Mouse (Mus musculus) common myeloid progenitor, adult 5-6 weeks (primary cell): ENCODE measurements around the gene Cox4i1. TPM values are rescaled to one million over a fixed set of nuclear protein-coding genes. Genes with fewer than 3 reads are reported as not detected.

Source experiments
- ATAC-seq: replicated peaks from 2 replicates; pipeline ENCODE4 v1.8.0; 2016; ENCODE audit warnings: low read depth, mild to moderate bottlenecking, moderate TSS enrichment, inconsistent platforms; ENCODE audit not compliant: poor library complexity, severe bottlenecking
- total RNA-seq: library from RNA; stranded (forward); fragments of 200-1000, 187-1606 nt; gene quantifications from 2 replicates; pipeline ENCODE4 v1.2.3, GENCODE M21; 2017

Gene Cox4i1
- total RNA-seq, 1 experiment from 2014 or later: 392 TPM

DNA sequence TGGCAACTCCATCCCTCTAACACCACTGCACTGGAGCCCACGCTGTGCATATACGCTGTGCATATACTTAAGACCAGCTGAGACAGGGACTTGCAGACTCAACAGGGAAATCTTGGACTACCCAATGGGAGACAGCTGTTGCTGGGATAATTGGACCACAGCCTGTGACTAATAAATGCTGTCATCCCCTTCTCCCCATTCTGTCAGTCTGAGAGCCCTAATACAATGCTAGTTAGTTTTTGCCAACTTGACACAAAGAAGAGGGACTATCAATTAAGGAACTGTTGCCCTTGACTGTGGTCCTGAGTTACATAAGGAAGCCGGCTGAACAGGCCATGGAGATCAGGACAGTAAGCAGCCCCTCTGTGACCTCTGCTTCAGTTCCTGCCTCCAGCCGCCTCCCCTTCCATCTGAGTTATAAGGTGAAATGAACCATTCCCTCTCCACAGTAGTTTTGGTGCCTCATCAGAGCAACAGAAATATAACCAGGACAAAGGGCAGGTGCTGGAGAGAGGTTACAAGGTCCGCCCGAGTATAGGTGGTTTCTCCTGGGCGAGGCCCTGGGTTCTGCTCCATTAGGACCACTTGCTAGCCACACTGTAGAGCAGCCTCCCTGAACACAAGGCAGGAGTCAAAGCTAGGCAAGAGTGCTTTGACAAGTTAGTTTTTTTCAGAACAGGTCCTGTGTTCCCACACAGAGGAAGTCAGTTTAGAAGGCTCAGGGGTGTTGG lies 11.5 kb upstream of the Cox4i1 start:
- no peak for ATAC-seq

DNA sequence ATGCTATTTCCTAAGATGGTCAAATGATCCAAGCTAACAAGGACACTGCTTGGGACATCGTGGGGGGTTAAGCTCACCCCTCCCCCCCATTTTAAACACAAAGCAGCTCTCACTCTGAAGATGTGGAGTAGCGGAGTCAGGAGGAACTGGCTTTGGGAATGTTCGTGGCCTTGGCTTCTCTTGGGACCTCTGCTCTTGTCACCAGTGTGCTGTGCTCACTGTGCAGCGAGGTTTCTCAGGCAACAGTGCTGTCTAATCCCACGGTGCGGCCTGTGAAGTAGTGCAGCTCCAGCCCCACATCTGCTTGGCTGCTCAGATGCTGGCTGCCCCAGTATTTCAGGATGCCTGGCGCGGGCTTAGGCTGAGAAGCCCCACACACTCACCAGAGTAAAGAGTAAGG lies 10.6 kb upstream of the Cox4i1 start:
- ATAC-seq: no peak

DNA sequence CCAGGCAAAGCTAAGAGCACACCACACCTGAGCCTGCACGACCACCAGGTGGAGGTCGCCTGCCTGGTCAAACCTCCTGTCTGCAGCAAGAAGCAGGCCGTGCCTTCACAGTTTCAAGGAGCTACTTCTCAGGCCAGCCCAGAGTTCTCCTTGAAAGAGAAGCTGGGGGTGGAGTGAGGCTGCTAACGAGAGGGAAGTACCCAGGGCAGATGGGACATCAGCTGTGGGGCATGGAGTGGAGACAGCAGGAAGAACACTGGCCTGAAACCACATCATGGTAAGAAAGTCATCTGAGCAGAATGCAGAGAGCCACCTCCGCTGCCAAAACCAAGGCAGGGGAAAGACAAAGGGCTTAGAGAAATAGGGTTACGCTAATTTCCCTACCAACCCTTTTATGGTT lies 3.5 kb upstream of the Cox4i1 start:
- peak; percentile 40 for ATAC-seq

DNA sequence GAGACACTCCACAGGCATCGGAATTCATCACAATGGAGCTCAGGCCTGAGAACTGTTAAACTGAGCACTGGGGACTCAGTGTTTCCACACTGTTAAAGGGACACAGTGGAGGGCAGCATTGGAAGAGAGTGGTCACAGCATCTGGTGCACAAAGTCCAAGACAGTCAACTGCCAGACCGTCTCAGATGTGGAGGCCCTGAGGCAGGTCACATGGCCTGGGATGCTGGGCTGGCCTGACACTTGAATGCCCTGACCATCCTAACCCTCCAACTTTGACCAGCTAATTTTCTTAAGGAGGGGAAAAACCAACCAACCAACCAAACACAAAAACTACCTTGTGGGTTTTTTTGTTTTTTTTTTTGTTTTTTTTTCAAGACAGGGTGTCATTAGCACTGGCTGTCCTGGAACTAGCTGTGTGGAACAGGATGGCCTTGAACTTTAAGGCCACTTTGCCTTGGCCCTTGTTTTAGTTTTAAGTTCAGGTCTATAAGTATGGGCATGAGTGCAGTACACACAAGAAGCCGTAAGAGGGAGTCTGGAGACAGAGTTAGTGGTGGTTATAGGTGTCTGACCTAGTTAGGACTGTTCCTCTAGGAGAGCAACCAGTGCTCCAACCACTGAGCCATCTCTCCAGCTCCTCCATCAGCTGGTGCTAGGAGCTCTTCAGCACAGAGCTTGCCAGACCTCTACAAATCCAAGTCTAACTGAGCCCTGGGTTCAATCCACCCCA lies 2.1 kb upstream of the Cox4i1 start:
- no peak for ATAC-seq

DNA sequence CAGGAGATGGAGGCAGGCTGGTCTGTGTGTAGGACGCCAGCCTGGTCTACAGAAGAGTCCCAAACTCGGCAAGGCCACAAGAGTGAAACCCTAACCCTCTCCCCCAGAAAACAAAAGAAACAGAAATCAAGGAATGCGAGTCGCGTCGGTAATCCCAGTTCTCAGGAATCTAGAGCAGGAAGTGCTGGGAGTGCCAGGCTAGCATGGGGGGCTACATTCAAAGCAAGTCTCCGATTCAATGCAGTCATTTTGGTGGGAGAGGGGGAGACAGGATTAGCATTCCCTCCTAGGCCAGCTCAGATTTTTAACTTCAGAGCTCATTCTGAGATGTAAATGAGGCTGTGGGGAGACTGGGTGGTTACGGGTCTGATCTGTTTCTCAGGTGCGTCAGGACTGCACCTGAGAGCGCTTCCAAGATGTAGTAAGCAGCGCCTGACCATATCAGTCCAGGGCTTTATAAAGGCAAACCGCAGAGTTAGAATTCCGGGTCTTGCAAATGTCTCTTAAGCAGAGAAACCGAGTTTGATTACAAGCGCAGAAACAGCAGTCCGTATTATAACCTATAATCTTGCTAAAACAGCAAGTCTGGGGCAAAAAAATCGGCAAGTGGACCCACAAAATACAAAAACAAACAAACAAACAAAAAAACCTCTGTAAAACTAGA lies 1.1 kb upstream of the Cox4i1 start:
- ATAC-seq: no peak

DNA sequence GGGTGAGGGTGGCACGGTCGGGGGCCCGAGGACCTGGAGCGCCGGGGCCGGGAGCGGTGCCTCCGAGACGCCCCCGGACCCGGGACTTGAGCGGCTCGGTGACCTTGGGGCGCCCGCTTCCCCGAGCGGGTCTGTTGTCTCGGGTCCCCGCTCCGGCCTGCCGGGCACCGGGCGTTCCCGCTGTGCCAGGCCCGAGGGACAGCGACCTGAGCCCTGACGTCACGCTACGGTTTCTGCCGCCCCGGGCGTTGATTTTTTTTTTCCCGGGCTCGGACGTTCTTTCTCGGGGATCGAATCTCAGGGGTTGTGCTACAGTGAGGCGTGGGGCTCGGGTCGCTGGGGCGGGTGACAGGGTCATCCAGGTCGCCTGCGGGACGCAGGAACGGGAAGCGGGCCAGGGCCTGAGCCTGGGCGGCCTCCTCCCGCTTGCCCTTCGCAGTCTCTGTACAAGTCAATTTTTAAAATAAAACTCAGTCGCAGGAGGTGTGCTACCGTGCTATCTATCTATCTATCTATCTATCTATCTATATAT lies 418 bp downstream of the Cox4i1 start, which contains the start of gene Emc8:
Emc8 (minus strand) TSS at position 200 of the 532 bp plus-strand sequence.
- no peak for ATAC-seq

DNA sequence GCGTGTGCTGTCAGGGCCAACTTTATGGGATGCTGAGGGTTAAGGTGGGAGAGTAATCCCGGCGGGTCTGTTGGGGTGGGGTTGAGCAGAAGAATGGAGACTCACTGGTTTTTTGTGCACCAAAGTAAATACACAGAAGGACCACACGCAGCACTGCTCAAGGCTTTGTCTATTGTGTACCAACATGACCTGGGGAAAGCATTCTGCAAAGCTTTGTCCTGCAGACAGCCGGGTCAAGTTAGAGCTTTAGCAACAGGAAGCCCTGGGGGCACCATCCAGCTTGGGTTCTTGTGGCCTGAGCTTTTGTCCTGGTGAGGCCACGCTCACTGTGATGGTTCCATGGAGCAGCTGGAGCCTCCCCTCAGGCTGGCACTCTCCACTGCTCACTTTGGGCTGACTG lies 3.8 kb downstream of the Cox4i1 start:
- ATAC-seq: no peak

DNA sequence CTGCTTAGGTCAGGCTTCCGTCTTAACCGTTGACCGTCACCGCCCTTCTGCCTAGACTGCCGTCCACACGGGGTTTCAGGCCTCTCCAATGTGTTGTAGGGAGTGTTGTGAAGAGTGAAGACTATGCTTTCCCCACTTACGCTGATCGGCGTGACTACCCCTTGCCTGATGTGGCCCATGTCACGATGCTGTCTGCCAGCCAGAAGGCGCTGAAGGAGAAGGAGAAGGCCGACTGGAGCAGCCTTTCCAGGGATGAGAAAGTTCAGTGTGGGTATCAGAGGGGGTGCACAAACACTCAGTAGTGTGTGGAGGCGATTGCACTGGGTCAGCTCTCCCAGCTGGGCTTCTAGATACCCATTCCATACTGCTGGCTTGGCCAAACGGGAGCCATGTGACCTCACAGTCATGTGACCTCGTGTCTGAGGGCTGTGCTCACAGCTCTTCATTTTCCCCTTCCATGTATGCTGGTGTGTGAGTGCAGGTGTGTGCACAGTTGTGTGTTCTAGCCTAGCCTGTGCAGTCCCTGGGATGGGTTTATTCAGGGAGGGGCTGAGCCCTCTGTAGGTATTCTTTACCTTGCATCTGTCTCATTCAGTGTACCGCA lies 4.7 kb downstream of the Cox4i1 start:
- ATAC-seq: no peak

DNA sequence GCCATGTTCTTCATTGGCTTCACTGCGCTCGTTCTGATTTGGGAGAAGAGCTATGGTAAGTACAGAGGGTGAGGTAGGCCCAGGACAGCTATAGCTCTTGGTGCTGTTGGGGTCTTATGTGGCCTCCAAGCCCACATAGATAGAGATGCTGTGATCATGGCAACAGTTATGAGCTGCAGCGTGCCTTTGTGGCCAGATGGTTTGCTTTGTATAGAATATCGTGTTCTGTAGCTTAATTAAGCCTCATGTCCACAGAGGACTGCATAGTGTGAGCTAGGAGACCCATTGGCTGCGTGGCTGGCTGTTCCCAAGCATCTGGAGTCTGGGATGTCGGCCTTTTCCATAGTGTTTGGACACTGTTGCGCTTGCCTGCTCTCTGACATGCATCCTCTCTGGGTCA lies 5.3 kb downstream of the Cox4i1 start:
- ATAC-seq: no peak

DNA sequence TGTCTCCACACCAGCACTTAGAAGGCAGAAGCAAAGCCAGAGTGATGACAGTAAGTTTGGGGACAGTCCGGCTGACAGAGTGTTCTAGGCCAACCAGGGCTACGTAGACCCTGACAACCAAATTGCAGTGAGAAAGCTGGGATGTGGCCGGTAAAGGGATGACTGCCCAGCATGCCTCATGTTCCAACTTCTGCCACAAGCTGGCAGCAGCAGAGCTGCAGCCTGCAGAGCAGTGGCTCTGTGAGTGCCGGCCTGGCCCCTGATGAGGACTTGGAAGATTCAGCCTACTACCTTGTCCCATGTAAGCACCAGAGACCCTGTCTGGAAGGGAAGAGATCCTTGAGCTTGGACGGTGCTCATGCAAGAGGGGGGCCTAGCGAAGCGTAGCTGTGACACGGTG lies 7.7 kb downstream of the Cox4i1 start:
- no peak for ATAC-seq

DNA sequence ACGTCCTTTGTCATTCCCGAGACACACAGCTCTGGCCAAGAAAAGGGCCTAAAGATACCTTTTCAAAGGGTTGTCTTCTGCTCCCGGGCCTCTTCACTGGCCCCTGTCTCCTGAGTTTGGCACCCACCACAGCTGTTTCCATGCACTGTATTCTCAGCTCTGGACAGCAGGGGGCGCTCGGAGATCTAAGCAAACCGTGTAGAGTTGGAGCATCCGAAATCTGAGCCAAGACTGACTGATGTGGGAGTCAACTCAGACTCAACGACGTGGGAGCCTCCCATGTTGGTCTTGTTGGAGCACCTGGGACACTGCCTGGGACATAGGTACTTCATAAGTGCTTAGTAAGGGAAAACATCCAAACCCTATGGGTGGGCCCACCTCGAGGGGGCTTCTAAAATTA lies 10.4 kb downstream of the Cox4i1 start:
- peak; percentile 72 for ATAC-seq

DNA sequence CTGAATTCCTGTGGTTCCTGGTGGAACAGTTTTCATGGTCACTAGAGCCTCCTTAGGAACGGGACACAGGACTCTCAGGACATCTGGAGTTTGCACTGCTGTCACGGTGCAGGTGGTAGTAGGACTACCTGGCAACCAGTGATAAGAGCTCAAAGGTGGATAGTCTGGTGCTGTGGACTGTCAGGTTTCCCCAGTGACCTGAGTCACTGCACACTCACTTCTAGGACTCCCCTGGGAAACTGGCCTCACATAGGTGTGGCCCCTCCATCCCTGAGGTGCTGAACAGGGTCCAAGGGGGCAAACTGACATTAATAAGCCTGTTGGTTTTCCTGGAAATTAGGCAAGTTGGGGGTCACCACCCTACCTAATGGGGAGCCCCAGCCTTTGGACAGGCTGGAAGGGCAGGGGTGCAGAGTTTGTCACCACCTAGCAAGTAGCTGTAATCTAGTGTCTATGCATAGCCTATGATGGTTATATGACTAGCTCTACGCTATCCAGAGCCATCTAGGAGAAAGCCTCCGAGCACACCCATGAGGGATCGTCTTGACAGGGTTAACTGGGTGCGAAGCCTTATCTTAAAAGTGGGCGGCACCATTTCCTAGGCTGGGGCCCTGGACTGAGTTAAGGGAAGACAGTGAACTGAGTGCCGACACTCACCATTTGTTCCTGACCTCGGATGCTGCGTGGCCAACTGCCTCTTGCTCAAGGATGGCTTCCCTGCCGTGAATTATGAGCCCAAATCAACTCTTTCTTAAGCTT lies 11.8 kb downstream of the Cox4i1 start:
- ATAC-seq: no peak

DNA sequence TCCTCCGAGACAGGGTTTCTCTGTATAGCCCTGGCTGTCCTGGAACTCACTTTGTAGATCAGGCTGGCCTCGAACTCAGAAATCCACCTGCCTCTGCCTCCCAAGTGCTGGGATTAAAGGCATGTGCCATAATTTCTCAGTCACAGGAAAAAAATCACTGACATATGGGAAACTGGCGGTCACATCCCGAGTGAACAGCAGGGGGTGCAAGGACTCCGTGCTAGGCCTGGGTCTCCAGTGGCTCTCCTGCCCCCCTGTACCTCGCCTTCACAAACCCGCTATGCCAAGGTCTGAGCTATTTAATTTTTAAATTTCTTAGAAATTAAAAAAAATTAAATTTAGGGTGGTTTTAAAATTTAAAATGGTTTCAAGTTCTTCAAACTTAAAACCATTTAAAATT lies 12.4 kb downstream of the Cox4i1 start:
- peak; percentile 68 for ATAC-seq

DNA sequence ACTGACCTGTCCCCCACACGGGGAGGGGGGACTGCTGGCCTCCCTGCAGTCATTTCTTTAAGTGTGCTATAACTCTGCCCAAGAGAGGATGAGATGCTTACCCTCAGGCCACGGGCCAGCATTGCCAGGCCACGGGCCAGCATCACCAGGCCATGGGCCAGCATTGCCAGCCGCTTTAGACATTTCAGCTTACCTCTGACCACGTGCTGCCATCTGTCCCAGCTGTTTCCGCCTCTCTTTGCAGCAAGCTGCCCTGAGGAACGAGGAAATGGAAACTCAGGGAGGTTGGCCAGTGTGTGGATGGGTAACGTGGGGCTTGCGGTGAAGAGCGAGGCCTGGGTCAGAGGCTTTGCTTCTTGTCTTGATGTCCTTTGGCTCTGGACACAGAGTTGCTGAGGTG lies 13.1 kb downstream of the Cox4i1 start:
- no peak for ATAC-seq

DNA sequence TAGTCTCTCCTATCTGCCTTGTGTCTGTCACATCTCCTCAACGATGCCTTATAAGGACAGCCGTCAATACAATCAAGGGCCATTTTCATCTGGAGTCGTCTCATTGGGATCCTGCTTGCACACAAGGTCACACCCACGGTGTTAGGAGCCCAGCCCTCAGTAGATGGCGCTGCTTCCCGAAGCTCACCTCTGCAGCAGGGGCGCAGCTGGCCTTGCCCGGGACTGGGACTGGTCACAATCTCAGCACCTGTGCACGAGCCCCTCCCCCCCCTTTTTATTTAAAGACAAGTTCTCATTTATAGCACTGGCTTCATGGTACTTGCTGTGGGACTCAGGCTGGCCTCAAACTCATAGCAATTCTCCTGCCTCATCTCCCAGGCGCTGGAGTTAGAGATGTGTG lies 15.6 kb downstream of the Cox4i1 start:
- peak; percentile 43 for ATAC-seq

DNA sequence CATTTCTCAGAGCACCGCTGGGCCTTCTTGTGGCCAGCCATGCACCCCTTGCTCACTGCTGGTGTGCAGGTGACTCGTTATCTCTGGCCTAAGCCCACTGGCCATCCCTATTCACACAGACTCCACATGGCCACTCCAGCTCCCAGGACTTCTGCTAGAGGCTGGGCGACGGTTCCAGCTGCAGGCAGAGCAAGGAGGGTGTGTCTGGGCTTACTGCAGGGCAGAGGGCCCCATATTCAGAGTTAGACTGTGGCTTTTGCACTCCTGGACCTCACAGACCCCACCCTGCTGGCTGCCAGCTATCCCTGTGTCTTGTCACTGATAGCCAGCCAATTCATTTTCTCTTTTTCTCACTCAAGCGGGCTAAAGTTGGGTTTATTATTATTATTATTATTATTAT lies 16.1 kb downstream of the Cox4i1 start:
- ATAC-seq: no peak

DNA sequence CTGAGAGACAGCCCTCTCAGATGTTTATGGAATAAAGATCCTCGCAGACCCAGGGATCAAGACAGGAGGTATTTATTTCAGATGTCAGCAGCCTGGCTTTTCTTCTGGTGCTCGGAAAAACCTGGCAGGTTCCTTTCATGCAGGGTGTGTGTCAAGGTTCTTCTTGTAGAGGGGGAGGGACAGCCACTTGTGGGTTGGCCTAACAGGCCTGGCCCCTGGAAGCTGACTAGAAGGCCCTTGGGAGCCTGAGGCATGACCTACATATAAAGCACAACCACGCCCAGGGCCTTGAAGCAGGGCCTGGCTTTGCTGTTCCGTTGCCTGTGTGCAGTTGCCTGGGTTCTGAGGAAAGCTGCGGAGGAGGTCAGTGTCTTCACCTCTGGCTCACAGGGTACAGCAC lies 17.1 kb downstream of the Cox4i1 start:
- ATAC-seq: no peak

DNA sequence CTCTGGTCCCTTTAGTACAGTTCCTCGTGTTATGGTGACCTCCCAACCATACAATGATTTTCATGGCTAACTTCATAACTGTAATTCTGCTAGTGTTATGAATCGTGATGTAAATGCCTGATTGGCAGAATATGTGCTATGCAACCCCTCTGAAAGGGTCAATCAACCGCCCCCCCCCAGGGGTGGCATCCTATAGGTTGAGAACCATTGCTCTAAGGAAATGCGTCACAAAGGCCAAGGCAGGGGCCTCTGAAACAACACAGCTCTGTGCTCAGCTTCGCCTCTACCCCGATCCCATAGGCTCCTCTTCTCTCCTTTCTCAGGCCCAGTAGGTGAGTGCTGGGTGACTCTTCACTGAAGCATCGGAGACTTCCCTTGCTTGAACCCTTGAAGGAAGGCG lies 17.6 kb downstream of the Cox4i1 start:
- no peak for ATAC-seq

DNA sequence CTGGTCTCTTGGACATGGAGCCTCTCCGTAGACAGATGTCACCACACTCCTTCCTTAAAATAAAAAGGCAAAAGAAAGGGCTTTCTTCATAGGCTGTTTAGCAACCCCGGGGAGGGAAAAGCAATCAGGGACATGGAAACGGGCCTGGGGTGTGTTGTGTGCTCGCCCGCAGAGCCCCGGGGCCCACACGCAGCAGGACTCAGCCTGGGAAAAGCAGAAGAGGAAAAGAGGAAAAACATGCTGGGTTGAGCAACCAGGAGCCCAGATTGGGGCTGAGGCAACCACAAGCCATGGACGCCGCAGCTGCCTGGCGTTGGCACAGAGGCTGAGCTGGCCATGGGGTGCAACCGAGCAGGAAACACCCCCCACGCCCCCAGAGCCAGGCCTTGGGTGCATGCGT lies 18.0 kb downstream of the Cox4i1 start:
- ATAC-seq: peak; percentile 86

DNA sequence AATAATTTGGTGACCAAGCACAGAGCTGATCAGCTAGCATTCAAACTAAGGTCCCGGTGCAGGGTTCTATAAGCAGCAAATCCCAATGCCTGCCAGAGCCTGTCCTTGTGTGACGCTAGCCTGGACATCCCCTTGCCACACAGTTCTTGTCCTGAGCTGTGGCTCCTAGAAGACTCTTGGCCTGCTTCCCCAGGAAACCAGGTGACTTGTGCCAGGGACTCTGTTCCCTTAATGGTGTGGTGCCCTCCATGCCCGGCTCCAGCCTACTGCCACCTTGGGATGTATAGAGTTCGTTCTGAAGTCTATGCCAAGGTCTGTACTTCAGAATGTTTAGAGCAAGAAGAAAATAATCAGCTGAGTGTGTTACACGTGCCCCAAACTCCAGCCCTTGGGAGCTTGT lies 18.6 kb downstream of the Cox4i1 start:
- ATAC-seq: no peak
